Mouse (Mus musculus) lung, adult 2 months (tissue): Measurements from ENCODE around the gene Arfgap2.

Experiments used
- CTCF ChIP-seq: fragments of 200-500 bp; IDR thresholded peaks from 2 replicates; pipeline ENCODE4 v1.5.1; 2011; ENCODE audit warnings: mild to moderate bottlenecking, low read length, control low read depth; ENCODE audit not compliant: insufficient read depth
- POLR2A ChIP-seq: fragments of 200-500 bp; IDR thresholded peaks from 2 replicates; pipeline ENCODE4 v1.6.1; 2011; ENCODE audit warnings: low read depth, mild to moderate bottlenecking, control low read depth, low read length, borderline replicate concordance; ENCODE audit errors: extremely low read depth

DNA sequence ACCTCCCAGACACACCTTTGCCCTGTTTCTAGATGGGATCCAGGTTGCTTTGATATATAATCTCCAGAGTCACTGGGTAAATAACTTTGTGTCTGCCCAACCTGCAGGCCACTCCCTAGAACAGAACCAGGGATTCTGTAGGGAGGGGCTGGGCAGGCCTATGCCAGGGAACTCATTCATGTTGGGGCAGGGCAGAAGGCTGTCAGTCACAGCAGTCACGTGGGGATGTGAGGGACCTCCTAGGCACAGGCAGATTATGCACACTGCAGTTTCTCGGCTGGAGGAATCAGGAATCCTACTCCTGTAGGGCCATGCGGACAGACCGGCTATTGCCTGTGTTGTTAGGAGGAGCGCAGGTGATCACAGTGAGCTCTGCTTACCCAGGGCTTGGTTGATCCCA, 16.6 kb downstream of the Arfgap2 start:
- TF ChIP-seq CTCF (no peak), POLR2A (no peak)
